Mouse (Mus musculus) MEL-GATA-1-ER (cell line): ENCODE results near the gene Qk.

Experiments
- DNase-seq: peaks from one replicate; pipeline ENCODE4 v3.0.0-alpha.2; 2012; ENCODE audit warnings: low read depth; ENCODE audit errors: extremely low read depth

Gene Qk

DNA sequence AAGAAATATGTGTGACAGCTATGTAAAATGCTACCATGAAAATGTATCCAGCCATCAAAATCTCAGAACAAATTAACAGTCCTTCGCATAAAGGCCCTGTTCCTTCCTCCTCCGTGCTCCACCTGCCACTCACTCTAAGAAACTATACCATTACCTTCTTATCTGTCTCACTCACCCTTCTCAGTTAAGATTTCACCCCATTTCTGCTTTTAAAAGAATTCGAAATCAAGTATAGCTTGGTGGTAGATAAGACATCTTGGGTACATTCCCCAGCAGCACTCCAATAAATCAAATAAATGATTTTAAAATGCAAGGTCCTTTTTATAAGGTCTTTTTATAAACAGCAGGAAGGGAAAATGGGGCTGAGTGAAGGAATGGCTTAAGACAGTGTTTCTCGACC is 53.4 kb downstream of the Qk start:
- no peak for DNase-seq

DNA sequence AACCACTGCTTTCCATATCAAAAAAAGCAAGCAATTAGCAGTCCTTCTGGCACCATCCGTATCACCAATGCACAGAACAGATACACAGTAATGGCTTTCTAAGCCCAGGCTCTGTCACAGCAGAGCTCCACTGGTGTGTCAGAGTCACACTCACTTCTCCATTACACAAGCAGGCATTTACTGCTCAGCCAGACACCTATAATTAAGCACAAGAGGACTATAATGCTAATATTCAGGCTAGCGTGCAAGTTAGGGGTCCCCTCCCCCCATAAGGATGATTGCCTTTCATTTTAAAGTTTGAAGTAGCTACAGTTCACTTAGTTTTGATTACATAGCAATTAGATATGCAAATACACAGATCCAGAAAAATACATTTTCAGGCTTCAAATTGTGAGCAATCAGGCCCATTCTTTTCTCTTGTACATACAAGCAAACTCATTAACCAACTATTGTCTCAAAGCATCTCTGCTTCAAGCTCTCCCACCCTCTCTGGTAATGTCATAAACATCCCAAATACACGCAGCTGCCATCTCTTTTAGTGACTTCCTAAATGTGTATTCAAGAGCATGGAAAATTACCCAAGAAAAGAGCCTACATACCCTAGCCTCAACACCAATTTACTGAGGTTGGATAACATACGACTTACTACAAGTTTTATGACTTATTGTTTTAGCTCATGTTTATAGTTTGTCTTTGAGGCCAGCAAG is 68.2 kb downstream of the Qk start:
- no peak for DNase-seq

DNA sequence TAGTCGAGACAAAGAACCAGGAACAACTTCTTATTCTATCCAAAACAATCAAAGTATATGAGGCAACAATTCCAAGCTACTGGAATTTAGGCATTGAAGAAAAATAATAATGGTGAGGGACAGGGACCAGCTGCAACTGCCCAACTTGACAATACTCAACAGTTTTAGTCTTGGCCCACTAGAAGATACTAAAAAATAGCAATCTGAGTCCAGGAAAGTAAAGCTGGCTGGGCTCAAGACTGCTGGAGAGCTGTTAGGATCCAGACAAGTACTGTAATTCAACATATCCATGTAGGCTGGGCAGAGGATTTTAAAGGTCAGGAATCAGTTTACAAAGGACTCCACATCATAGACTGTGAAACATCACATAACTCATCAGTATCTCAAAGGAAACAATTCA is 79.6 kb downstream of the Qk start:
- DNase-seq = no peak

DNA sequence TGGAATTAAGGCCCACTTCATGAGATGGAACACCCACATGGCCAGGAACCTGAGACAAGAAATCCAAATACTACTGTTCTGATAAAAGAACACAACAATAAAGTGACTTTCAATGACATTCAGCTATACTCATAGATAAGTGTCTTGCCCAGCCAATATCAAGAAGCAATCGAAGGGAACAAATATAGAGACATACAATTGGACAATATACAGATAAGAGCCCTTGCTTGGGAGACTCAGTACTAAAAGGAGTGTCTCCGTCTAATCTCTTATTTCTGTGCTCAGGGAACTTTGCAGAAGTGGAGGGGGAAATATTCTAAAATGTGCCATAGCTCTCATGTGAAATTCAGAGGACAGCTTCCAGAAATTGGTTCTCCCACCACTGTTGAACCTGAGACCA is 83.1 kb downstream of the Qk start:
- no peak for DNase-seq

DNA sequence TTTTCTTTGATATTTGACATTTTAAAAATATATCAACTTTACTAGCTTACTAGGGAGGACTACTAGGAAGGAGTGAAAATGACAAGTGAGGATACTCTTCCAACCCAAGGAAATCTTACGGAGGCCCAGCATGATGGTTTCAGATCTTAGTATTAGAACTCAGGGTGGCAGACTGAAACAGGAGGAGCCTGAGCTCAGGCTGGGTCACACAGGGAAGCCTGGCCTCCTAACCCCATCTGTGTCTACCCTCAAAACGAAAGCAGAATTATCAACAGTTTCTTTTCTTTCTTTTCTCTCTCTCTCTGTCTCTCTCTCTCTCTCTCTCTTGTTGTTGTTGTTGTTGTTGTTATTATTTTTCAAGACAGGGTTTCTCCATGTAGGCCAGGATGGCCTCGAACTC is 87.2 kb downstream of the Qk start:
- no peak for DNase-seq

DNA sequence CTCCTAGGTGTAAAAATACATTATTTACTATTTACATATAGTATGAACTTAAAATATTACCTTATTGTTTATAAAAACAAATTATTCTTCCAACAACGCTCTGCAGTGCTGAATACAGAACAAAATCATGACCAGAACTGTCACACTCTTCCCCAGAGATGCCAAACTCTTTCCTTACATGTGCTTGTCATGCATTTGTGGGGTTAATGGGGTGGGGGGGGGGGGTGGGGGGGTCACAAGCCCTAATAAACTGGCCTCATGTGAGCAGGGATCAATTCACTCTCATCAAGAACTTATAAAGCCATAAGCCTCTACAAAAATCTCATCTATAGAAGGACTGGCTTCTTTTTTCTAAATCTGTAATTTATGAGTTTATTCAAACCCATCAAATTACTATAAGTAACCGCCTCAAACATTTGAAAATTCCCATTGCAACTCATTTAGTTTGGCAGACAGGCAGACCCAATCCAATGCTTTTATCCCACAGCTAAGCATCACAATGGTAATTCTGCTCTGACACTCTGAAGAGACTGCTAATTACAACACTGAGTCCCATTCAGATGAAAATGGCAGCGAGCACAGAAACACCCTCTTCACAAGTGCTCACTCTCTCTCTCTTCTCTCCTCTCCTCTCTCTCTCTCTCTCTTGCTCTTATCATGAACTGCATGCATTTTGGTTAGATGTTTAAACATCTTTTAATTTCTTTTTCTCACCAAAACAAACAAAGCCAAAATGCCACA is 91.7 kb downstream of the Qk start:
- no peak for DNase-seq

DNA sequence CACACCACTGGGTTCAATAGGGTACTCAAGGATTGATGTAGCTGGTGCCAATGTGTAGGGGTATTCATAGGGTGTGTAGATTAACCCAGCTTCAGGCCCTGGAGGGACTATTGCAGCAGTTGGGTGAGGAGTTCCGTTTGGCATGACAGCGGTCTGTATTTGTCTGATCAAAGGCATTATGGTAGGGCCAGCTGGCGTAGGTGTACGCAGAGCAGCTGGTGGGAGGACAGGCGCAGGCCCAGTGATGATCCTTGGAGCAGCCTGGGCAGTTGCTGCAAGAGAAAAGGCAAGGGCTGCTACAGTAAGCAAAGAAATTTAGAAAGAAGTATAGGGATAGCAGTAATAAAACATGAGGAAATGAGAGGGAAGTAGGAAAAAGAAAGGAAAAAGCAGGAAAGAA is 103.5 kb downstream of the Qk start:
- DNase-seq = no peak

DNA sequence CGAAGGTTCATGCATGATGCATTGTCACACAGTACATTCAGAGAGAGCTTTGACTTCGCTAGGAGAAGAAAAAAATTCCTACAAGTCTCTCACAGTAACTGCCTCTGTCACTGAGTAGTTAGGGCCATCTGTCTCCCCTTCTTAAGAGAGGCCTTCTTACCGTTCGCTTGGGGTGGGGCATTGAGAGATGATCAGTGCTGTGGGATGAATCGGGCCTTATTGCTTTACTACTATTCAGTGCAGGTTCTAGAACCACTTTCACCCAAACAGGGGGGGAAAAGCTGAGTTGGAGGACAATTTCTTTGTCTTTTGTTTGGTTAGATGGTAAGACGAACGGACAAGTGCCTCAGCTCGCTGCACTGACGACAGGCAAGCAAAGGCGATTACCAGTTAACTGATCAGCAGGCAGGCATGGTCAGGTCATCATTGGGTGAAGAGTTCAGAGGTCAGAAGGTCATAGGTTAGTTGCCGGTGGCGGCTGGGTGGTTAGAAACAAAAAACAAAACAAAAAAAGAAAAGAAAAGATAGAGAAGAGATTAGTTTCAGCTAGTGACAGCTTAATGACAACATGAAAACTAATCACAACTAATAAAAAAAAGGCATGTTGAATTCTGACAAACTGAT is 110.4 kb downstream of the Qk start:
- no peak for DNase-seq

DNA sequence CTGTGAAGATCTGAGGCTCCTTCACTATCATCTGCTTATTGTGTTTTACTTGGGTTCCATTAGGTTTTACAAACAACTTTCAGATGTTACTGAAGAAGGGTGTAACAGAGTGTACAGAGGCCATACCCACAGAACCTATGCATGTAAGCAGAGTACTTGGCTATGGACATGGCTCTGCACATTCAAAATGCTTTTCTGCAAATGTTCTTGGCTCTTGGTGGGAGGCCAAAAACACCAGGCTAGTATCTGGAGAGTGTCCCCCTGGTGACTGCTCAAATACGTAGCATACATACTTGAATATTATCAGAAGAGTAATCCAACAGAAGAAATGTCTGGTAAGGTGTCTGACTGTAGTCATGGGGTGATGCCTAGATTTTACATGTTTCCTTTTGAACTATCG is 121.0 kb downstream of the Qk start:
- DNase-seq = no peak

DNA sequence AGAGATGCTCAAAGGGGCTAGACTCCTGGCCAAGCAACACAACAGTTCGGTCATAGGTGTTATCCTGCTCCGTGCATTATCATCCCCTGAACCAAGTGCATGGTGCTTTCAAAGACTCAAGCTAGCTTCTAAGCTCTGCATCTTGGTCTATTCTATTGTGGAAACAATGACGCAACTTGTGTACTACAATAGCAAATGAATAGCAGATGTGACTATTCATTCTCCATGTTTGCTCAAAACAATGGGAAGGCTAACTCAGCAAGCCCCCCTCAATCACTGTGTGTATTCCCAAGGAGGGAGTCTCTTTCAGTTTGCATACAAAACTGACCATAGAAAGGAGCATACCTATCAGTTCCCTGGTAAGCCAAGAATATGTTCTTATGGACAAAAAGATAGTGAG is 121.4 kb downstream of the Qk start:
- DNase-seq = no peak

DNA sequence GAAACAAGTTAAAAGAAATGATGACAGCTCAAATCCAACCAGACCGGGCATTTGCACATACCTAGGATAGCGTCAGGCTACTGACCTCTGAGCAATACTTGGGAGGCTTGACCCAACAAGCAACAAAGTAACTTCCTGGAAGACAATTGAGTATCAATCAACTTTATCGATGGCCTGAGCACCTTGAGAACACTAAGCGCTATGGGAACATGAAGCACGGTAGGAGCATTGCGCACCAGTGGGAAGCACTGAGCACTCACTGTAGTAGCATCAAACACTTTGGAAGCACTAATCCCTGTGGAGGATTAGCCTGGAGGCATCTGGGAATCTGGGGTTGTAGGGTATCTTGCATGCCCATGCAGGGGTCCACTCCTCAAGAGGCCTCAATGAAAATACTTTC is 124.0 kb downstream of the Qk start:
- DNase-seq = no peak

DNA sequence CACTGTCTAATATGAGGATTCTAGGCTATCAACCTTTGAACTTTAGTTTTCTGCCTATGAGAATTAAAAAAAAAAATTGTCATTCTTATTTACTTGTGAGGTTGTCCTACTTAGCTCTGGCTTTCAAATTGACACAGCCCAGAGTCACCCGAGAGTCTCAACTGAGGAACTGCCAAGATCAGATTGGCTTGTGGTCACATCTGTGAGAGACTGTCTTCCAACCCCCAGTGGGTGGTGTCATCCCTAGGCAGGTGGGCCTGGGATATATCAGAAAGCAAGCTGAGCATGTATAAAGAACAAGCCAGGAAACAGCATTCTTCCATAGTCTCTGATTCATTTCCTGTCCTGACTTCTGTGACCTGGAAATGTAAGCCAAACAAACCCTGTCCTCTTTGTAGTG is 128.8 kb downstream of the Qk start:
- DNase-seq = no peak

DNA sequence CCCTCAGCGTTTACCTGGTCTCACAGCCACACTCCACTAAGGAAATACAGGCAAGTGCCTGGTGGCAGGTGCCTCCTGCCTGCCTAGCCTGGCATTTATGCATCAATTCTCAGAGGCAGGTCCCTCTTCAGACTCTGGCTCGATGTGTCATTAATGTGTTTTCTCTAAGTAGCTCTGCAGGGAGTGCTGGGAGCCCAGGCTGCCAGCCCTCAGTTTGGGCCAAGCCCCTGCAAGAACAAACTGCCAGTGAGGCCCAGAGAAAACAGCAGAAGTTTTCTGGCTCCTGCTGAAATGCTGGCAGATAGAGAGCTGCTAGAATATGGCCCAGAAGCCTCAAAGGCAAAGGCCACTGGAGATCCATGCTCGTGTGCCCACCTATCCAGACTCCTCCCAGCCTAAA is 131.2 kb downstream of the Qk start:
- no peak for DNase-seq

DNA sequence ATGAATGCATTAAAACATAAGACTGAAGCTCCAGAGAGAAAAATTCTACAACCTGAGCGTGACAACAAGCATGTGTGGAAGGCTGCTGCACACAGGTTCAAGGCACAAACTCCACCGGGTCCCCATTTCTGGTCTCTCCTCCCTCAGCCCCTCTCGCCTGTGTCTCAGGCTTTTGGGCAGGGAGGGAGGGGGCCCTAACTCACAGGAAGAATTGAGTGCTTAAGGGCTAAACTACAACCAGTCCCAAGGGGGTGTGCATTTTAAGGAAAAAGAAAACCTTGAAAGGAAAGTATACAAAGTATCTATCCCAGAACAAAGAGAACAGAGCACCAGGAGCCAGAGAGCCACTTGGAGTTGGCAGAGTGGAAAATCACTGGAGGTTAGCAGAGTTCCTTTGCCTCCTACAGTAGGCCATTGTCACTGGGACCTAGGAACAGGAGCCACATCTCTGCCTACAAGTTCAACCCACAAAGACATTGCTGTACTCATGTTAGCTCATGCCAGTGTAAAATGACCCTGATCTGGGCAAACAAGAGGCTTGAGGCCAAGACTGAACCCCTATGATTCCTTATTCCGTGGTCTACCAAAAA is 132.1 kb downstream of the Qk start:
- no peak for DNase-seq

DNA sequence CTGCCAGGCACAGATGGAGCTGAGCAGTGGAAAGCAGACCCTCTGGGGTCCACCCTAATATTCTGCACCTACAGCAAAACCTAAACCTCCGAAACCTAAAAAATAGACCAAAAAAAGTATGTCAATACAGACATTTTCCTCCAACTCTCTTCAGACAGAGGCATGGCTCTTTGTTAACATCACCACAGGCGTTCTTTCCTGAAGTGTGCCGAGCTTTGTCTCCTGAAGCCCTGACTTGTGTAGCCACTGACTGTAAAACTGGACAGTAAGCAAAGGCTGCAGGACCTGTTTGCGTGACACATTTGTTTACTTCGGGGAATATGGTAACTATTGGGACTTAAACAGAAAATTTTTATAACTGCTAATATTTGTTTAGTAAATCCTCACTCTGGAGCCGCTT is 137.9 kb downstream of the Qk start:
- DNase-seq = no peak

DNA sequence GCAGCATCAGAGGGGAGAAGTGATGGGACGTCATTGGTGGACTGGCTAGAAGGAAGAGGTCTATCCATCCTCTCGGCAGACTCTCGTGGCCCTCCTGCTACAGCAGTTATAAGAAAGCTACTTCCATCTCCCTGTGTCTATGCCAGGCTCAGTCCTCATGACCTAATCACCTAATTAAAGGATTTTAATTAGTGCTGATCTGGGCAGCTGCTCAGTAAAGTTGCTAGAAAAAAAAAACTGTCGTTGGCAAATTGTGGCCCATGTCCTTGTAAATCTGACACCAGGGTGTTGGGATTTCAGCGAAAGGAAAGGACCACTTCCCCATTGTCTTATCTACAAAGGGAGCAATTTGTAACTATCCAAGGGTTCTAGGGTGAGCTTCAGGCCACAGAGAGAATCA is 142.6 kb downstream of the Qk start:
- no peak for DNase-seq

DNA sequence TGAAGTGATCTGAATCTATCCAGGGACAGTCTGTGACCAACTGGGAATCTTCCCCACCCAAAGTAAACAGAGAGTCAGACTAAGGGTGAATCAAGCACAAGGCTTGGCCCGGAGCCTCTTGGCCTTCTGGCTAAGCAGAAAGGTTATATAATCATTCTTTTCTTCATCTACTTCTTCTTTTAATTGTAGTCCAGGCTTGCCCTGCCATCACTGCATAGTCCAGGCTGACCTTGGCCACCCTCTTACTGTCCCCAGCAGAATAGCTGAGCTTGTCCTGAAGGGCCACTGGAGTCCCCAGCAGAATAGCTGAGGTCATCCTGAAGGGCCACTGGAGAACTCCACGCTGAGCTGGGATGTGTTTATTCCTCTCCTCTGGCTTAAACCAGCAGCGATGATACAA is 158.4 kb downstream of the Qk start:
- no peak for DNase-seq

DNA sequence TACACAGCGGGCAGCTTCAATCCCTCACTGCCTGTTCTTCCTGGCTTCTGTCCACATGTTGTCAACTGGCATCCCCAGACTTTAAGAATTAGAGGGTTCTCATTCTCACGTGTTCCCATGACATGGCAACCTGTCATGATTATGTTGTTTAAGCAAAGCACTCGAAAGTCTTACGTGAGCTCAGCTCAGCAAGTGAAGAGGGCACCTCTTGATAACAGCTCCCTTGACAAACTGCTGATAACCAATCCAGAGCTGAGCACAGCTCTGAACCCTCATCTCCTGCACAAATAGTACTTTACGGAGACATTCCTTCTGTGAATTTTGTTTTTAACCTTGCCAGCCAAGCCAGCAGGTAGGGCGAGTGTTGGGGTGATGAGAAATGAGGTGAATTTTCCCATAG is 159.2 kb downstream of the Qk start:
- no peak for DNase-seq

DNA sequence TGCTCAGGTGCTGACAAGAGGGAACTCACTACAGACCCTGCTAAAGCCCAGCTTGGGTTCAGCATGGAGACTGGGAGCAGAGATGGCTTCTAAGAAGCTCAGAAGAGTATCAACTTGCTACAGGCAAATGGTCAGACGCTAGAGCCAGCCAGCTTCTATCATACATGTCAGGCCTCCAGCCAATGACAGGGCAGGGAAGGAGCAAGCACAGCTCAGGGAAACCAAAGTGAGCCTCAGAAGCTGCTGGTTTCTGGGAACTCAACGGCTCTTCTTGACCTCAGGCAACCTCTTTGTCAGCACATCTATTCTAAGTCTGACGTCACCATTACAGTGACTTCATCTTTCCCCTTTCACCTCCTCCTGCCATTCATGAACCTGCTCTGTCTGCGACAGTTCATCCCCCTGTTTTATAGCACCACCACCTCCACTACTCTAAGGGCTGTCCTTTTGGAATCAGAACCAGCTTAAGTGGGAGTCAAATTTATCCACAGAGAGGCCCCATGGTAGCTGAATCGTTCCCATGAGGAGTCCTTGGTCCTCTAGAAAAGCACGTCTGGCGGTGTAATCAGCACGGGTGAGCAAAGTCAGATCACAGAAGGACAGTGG is 166.7 kb downstream of the Qk start:
- no peak for DNase-seq
